15 mouse cellular contexts compared by ENCODE assay signal in the genomic region with DNA sequence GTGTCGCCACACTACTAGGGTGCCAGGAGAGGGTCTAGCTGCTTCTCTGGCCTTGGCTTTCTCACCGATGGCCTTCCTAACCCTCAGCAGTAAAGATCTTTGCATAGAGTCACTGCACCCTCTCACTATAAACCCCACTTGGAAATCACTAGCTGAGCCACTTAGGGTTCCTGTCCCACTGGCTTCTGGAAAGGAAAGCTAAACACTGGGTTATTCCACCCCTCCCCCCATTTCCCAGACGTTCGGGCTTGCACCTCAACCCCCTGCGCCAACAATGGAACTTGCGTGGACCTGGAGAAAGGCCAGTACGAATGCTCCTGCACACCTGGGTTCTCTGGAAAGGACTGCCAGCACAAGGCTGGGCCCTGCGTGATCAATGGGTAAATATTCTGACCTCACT. TPM values are rescaled to one million over a fixed set of nuclear protein-coding genes. Genes with fewer than 3 reads are reported as not detected.
DNase-seq lines count a peak whose midpoint lies in the region; ATAC-seq and TF ChIP-seq lines count a peak whose summit lies in the region.
"Had no signal": no experiment of that assay in that cellular context is flagged by ENCODE, and none has a peak within 500 bp of the region (broad histone marks: within the 10 kb centered on the region; RNA-seq: fewer than 3 reads in every experiment).

No protein-coding gene starts in this region.

- no peak overlapping the region for H3K4me2 ChIP-seq in intestine, embryonic 15.5 days (replicated peaks)
- no peak overlapping the region for H3K4me2 ChIP-seq in intestine, postnatal 0 days (replicated peaks; ENCODE audit: low read depth)
- no peak overlapping the region for H3K4me2 ChIP-seq in stomach, embryonic 14.5 days (replicated peaks; ENCODE audit: low read depth, low read length)
- H3K4me2 ChIP-seq in stomach, postnatal 0 days (replicated peaks; ENCODE audit: low read depth) = no peak overlapping the region
- H3K4me2 ChIP-seq: heart, embryonic 11.5 days had no signal

- no peak overlapping the region for H3K4me3 ChIP-seq in intestine, embryonic 15.5 days (replicated peaks)
- no peak overlapping the region for H3K4me3 ChIP-seq in intestine, postnatal 0 days (ENCODE audit: low read depth, low read length)
- H3K4me3 ChIP-seq in stomach, embryonic 14.5 days (ENCODE audit: low read depth, low read length) = no peak overlapping the region
- no peak overlapping the region for H3K4me3 ChIP-seq in stomach, postnatal 0 days (ENCODE audit: low read depth, low read length)

- no peaks in the 10 kb centered on the region for H3K36me3 ChIP-seq in intestine, embryonic 15.5 days
- no peaks in the 10 kb centered on the region for H3K36me3 ChIP-seq in intestine, postnatal 0 days (ENCODE audit: control insufficient read depth, insufficient read depth)
- H3K36me3 ChIP-seq in stomach, embryonic 14.5 days (ENCODE audit: control insufficient read depth, insufficient read depth, low read length) = no peaks in the 10 kb centered on the region; the same call in 1 of the 2 replicates
- H3K36me3 ChIP-seq in stomach, postnatal 0 days (ENCODE audit: control insufficient read depth, insufficient read depth, low read length) = no peaks in the 10 kb centered on the region; the same call in 1 of the 2 replicates

- no peak for TF ChIP-seq CTCF in intestine, postnatal 0 days (IDR thresholded peaks at IDR 0.05; ENCODE audit: low read depth)
- TF ChIP-seq CTCF in stomach, postnatal 0 days (IDR thresholded peaks at IDR 0.05; ENCODE audit: low read depth) = no peak

- intact Hi-C loops in heart, postnatal 10 days (cut with DNase I) = no loop called here

- peaks cover 41% of the 10 kb centered on the region for H3K4me1 ChIP-seq in intestine, embryonic 15.5 days (replicated peaks)
- H3K4me1 ChIP-seq in intestine, postnatal 0 days (replicated peaks; ENCODE audit: control insufficient read depth, insufficient read depth, low read length) = no peaks in the 10 kb centered on the region
- peaks cover 39% of the 10 kb centered on the region for H3K4me1 ChIP-seq in stomach, embryonic 14.5 days (ENCODE audit: control insufficient read depth, insufficient read depth, low read length)
- no peaks in the 10 kb centered on the region for H3K4me1 ChIP-seq in stomach, postnatal 0 days (replicated peaks; ENCODE audit: control insufficient read depth, insufficient read depth)

- H3K27ac ChIP-seq in intestine, embryonic 15.5 days = no peak overlapping the region
- no peak overlapping the region for H3K27ac ChIP-seq in intestine, postnatal 0 days (ENCODE audit: low read depth, low read length)
- 0 out of 2 replicates have a peak overlapping the region, but pooled peaks have one; percentile 11 for H3K27ac ChIP-seq in stomach, embryonic 14.5 days (ENCODE audit: low read length)
- H3K27ac ChIP-seq in stomach, postnatal 0 days (replicated peaks) = no peak overlapping the region
- H3K27ac ChIP-seq: liver, embryonic 14.5 days; macrophage had no signal

- DNase-seq in adrenal gland, postnatal 14 days = peak; percentile 2
- no peak for DNase-seq in adrenal gland, postnatal 10 days
- DNase-seq in stomach, postnatal 0 days (ENCODE audit: low spot score) = no peak
- DNase-seq in heart, postnatal 10 days = no peak
- no peak for DNase-seq in right cerebral cortex, adult 2 months (ENCODE audit: low spot score in 2 of 2)
- DNase-seq: cerebellum, adult 11-12 months; right cerebral cortex, postnatal 4 days; thymus, postnatal 14 days had no signal

- ATAC-seq in intestine, embryonic 15.5 days = no peak
- ATAC-seq in intestine, postnatal 0 days = no peak
- no peak for ATAC-seq in stomach, embryonic 14.5 days (ENCODE audit: insufficient number of reproducible peaks, insufficient read depth, low FRiP score, low read depth)
- ATAC-seq in stomach, postnatal 0 days (ENCODE audit: low FRiP score, low TSS enrichment) = no peak

- H3K9me3 ChIP-seq in intestine, embryonic 15.5 days = no peaks in the 10 kb centered on the region
- no peaks in the 10 kb centered on the region for H3K9me3 ChIP-seq in intestine, postnatal 0 days (ENCODE audit: control insufficient read depth)
- no peaks in the 10 kb centered on the region for H3K9me3 ChIP-seq in stomach, embryonic 14.5 days (ENCODE audit: control insufficient read depth, low read depth, low read length)
- no peaks in the 10 kb centered on the region for H3K9me3 ChIP-seq in stomach, postnatal 0 days (ENCODE audit: control insufficient read depth, low read length)

- H3K27me3 ChIP-seq in intestine, embryonic 15.5 days (replicated peaks) = peaks cover 28% of the 10 kb centered on the region
- H3K27me3 ChIP-seq in intestine, postnatal 0 days (replicated peaks; ENCODE audit: control insufficient read depth, insufficient read depth, low read length) = peaks cover 35% of the 10 kb centered on the region
- H3K27me3 ChIP-seq in stomach, embryonic 14.5 days (ENCODE audit: control insufficient read depth, insufficient read depth, low read length) = peaks cover 7% of the 10 kb centered on the region; the same call in 1 of the 2 replicates
- H3K27me3 ChIP-seq in stomach, postnatal 0 days (ENCODE audit: control insufficient read depth, insufficient read depth, low read length) = peaks cover 4% of the 10 kb centered on the region; the same call in 1 of the 2 replicates

- 43% methylated on average over 8 of the region's 8 CpGs for WGBS in intestine, embryonic 15.5 days
- WGBS in intestine, postnatal 0 days = 57% methylated on average over 8 of the region's 8 CpGs
- WGBS in stomach, embryonic 14.5 days = 33% methylated on average over 8 of the region's 8 CpGs
- WGBS in stomach, postnatal 0 days = 39% methylated on average over 8 of the region's 8 CpGs

- H3K9ac ChIP-seq in intestine, embryonic 15.5 days = 0 out of 2 replicates have a peak overlapping the region, but pooled peaks have one; percentile 6
- H3K9ac ChIP-seq in intestine, postnatal 0 days (ENCODE audit: low read depth, low read length) = no peak overlapping the region
- no peak overlapping the region for H3K9ac ChIP-seq in stomach, embryonic 14.5 days (replicated peaks; ENCODE audit: low read depth, low read length)
- H3K9ac ChIP-seq in stomach, postnatal 0 days (ENCODE audit: low read length) = no peak overlapping the region
- H3K9ac ChIP-seq: liver, embryonic 14.5 days had no signal

- no peak for TF ChIP-seq EP300 in stomach, postnatal 0 days (optimal IDR thresholded peaks at IDR 0.05)

RNA-seq across cellular contexts. Expression of a gene that starts 5.2 kb away (rescaled TPM):
- 494 and 529 TPM in 2 replicates for total RNA-seq in adrenal gland, postnatal 14 days (2021)
- 100 to 1,000 TPM; 470 to 498 TPM for total RNA-seq in adrenal gland, postnatal 10 days (2021)
- 364 and 395 TPM in 2 replicates for polyA plus RNA-seq in intestine, embryonic 15.5 days (2015; fragmentation: Nextera tagmentation; extraction: Ambion mirVana)
- 73.6 and 78.6 TPM in 2 replicates for polyA plus RNA-seq in intestine, postnatal 0 days (2015; fragmentation: Nextera tagmentation; extraction: Ambion mirVana)
- polyA plus RNA-seq in stomach, embryonic 14.5 days (2014; fragmentation: Nextera tagmentation; extraction: Ambion mirVana) = 477 and 553 TPM in 2 replicates
- 183 and 187 TPM in 2 replicates for polyA plus RNA-seq in stomach, postnatal 0 days (2015; fragmentation: Nextera tagmentation; extraction: Ambion mirVana)
- total RNA-seq in heart, postnatal 10 days (2021) = 10 to 100 TPM; 17.2 to 17.7 TPM
- total RNA-seq: hematopoietic stem cell, adult 5-6 weeks had no signal
- polyA plus RNA-seq: macrophage had no signal
